Mouse (Mus musculus) liver, embryonic 15.5 days (tissue): ENCODE results near the gene Sdsl. TPM values are rescaled to one million over a fixed set of nuclear protein-coding genes. Genes with fewer than 3 reads are reported as not detected.

Experiments used
- ATAC-seq: fragments of 200-750 bp; cut with Nextera tagmentation; 2 replicates; pipeline ENCODE4 v1.8.0; 2017; ENCODE audit warnings: moderate number of reproducible peaks, mild to moderate bottlenecking, moderate library complexity; ENCODE audit not compliant: insufficient read depth
- H3K27ac ChIP-seq: fragments of 300-500 bp; sonication (generic); replicated peaks from 2 replicates; pipeline ENCODE4 v1.5.1; 2015; ENCODE audit warnings: mild to moderate bottlenecking, inconsistent platforms
- H3K27me3 ChIP-seq: fragments of 300-500 bp; sonication (generic); 2 replicates; pipeline ENCODE4 v1.6.1; 2015; ENCODE audit warnings: mild to moderate bottlenecking, inconsistent platforms
- H3K36me3 ChIP-seq: fragments of 300-500 bp; sonication (generic); replicated peaks from 2 replicates; pipeline ENCODE4 v1.6.1; 2015; ENCODE audit warnings: moderate library complexity, mild to moderate bottlenecking, inconsistent platforms
- H3K4me1 ChIP-seq: fragments of 300-500 bp; sonication (generic); replicated peaks from 2 replicates; pipeline ENCODE4 v1.6.1; 2015; ENCODE audit warnings: inconsistent platforms
- H3K4me2 ChIP-seq: fragments of 300-500 bp; sonication (generic); 2 replicates; pipeline ENCODE4 v1.6.1; 2015; ENCODE audit warnings: moderate library complexity, mild to moderate bottlenecking, inconsistent platforms
- H3K4me3 ChIP-seq: fragments of 300-500 bp; sonication (generic); replicated peaks from 2 replicates; pipeline ENCODE4 v1.5.1; 2015; ENCODE audit warnings: mild to moderate bottlenecking, inconsistent platforms
- H3K9ac ChIP-seq: fragments of 300-500 bp; sonication (generic); 2 replicates; pipeline ENCODE4 v1.6.1; 2015; ENCODE audit warnings: moderate library complexity, mild to moderate bottlenecking, inconsistent platforms
- H3K9me3 ChIP-seq: fragments of 300-500 bp; sonication (generic); replicated peaks from 2 replicates; pipeline ENCODE4 v1.6.1; 2016; ENCODE audit warnings: inconsistent platforms
- WGBS: fragments of 180-500 bp; shearing (Covaris S2); methylation state at CpG from one replicate; pipeline ENCODE4 v1.1.7; 2015; ENCODE audit warnings: mixed read lengths; ENCODE audit not compliant: insufficient replicate concordance; 5-methylcytosine and 5-hydroxymethylcytosine counted together
- polyA plus RNA-seq: library from polyadenylated mRNA; unstranded; fragments of >200 nt; fragmentation: Nextera tagmentation; extraction: Ambion mirVana; gene quantifications from 2 replicates; pipeline ENCODE4 v1.2.1, GENCODE M21; 2015

The Sdsl gene
- polyA plus RNA-seq, 1 experiment from 2014 or later = 4.5 TPM

DNA sequence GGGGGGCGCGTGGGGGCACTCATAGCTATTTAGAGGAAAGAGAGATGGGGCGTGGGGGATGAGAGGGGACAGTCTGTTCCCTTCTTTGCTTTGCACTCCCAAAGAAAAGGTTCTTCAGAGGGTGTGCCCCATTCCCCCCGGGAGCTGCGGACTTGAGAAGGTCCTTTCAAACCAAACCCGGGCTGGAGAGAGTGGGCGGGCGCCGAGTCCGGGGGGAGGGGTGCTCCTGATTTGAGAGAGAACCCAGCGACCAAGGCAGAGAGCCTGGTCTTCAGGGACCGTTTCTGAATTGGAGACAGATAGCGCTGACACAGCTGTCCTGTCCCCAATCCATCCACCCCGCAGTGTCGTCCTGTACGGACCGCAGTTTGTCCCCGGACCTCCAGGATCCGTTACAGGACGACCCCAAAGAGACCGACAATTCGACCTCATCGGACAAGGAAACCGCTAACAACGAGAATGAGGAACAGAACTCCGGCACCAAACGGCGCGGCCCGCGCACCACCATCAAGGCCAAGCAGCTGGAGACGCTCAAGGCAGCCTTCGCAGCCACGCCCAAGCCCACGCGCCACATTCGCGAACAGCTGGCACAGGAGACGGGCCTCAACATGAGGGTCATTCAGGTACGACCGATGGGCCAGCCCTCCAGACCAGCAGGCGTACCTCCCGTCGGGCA lies 37.5 kb downstream of the Sdsl start:
- Histone ChIP-seq H3K9me3 (no peaks in the 10 kb centered on the region), H3K4me3 (no peak overlapping the region), H3K36me3 (no peaks in the 10 kb centered on the region), H3K4me2 (no peak overlapping the region), H3K4me1 (peaks cover 5% of the 10 kb centered on the region; the same call in 1 of the 2 replicates), H3K9ac (no peak overlapping the region), H3K27ac (no peak overlapping the region), H3K27me3 (peaks cover 99% of the 10 kb centered on the region)
- 2% methylated on average over 44 of the region's 44 CpGs for WGBS
- no peak for ATAC-seq

DNA sequence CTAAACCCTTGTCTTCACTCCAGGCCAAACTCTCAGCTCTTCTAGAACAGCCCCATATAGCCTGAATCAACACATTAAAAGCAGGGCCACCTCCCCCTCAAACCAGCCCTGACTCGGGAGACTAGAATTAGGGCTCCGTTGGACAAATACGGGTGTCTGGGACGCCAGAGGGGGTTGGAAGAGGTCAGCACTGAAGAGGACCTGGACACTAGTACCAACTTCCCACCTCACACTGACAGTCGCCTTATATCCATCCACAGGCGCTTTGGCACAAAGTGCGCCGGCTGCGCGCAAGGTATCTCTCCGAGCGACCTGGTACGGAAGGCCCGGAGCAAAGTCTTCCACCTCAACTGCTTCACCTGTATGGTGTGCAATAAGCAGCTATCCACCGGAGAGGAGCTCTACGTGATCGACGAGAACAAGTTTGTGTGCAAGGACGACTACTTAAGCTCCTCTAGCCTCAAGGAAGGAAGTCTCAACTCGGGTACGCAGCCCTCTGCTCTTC lies 38.3 kb downstream of the Sdsl start:
- WGBS = 3% methylated on average over 21 of the region's 21 CpGs
- H3K27me3 ChIP-seq = peaks cover 99% of the 10 kb centered on the region
- H3K27ac ChIP-seq = no peak overlapping the region
- no peak overlapping the region for H3K4me3 ChIP-seq
- H3K9ac ChIP-seq = no peak overlapping the region
- no peaks in the 10 kb centered on the region for H3K36me3 ChIP-seq
- no peak for ATAC-seq
- no peak overlapping the region for H3K4me2 ChIP-seq
- H3K9me3 ChIP-seq = no peaks in the 10 kb centered on the region
- H3K4me1 ChIP-seq = peaks cover 5% of the 10 kb centered on the region; the same call in 1 of the 2 replicates

DNA sequence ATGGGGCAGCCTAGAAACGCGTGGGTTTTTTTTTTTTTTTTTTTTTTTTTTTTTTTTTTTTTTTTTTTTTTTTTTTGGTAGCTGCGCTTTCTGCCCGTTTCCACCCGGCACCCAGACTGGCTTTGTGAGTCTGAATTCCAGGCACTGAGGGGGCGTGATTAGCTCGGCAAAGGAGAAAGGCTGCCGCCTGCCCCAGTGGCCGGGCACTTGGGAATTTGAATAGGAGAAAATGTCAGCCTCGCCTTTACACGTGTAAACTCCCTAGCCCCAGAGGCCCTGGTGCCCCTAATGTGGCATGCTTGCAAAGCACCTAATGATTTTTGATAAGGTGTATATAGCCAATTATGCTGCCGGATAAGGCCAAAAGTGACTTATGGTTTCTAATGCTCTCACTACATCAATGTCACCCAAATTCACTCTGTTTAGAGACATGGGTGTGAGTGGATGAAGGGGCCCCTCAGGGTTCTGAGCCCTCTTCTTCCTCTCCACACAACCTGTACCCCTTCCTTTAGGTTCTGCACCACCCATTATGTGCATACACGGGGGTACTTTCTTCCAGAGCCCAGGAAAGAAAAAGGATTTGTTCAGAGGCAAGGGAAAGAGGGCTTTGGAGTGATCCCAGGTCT lies 39.4 kb downstream of the Sdsl start:
- H3K9me3 ChIP-seq = no peaks in the 10 kb centered on the region
- H3K4me1 ChIP-seq = peaks cover 5% of the 10 kb centered on the region; the same call in 1 of the 2 replicates
- no peak overlapping the region for H3K9ac ChIP-seq
- ATAC-seq = no peak
- H3K36me3 ChIP-seq = no peaks in the 10 kb centered on the region
- H3K4me3 ChIP-seq = no peak overlapping the region
- no peak overlapping the region for H3K4me2 ChIP-seq
- 5% methylated on average over 13 of the region's 13 CpGs for WGBS
- peaks cover 98% of the 10 kb centered on the region for H3K27me3 ChIP-seq
- H3K27ac ChIP-seq = no peak overlapping the region

DNA sequence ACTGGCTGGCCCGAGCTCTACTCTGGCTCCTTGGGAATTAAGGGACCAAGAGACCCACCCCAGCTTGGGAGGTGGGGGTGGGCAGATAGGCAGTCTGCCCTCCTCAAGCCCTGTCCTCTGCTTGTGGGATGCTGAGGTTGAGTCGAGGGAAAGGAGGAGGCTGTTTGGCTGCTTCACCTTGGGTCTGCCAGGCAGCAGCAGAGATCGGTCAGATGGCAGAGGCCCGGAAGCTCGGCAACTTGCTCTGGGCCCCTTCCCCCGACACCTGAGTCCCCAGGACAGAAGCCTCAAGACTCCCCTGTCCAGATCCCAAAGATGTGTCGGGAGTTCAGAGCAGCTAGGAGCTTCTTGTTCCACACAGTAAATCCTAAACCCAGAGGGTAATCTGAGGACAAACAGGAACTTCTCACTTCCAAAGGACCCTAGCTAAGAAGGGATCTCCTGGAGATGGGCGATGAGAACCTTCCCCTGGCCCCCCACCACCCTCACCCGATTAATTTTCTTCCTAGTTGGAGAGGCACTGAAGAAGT lies 40.1 kb downstream of the Sdsl start:
- Histone ChIP-seq H3K27me3 (peaks cover 98% of the 10 kb centered on the region), H3K36me3 (no peaks in the 10 kb centered on the region), H3K9me3 (no peaks in the 10 kb centered on the region), H3K9ac (no peak overlapping the region), H3K4me3 (no peak overlapping the region), H3K4me2 (no peak overlapping the region), H3K27ac (no peak overlapping the region), H3K4me1 (peaks cover 5% of the 10 kb centered on the region; the same call in 1 of the 2 replicates)
- 2% methylated on average over 9 of the region's 9 CpGs for WGBS
- no peak for ATAC-seq

DNA sequence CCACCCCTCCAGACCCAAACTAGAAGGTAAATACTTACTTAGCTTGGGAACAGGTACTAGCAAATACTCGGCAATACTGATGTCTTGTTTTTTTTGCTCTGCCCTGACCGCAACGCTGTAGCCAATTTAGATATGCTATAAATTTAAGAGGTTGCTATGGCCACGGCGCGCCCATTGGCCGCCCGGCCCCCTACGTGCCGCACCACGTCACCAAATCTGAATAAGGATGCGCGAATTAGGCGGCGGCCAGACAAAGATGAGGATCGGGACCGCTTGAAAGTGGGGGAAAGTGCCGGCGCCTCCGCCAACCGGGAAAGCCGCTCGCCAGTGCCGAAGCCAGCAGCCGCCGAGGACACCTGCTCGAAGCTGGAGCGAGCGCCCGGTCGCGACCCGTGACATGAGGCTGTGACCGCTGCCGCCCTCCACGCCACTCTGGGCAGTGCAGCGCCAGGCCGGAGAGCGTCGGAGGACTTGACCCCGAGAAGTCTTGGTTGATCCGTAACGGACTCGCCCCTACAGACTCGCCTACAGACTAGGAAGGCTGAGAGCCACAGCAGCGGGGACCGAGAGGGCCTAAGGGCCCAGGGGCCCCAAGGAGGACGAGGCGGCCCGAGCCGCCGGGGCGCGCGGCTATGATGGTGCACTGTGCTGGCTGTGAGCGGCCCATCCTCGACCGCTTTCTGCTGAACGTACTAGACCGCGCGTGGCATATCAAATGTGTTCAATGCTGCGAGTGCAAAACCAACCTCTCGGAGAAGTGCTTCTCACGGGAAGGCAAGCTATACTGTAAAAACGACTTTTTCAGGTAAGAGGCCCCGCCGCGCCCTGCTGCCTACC lies 40.7 kb downstream of the Sdsl start, which contains the start of gene Lhx5:
Lhx5 (plus strand) TSS at position 51 of the 837 bp plus-strand sequence.
- Histone ChIP-seq H3K27ac (no peak within 1 kb of the TSS), H3K4me2 (no peak within 1 kb of the TSS), H3K4me1 (peaks cover 5% of the 10 kb centered on the region; the same call in 1 of the 2 replicates), H3K4me3 (no peak within 1 kb of the TSS), H3K36me3 (no peaks in the 10 kb centered on the region), H3K9me3 (no peaks in the 10 kb centered on the region), H3K9ac (no peak within 1 kb of the TSS), H3K27me3 (peaks cover 98% of the 10 kb centered on the region)
- 3% methylated on average over 69 of the region's 69 CpGs for WGBS
- ATAC-seq = no peak

- H3K4me2 ChIP-seq = no peak overlapping the region
- no peak overlapping the region for H3K27ac ChIP-seq
- H3K4me1 ChIP-seq = peaks cover 1% of the 10 kb centered on the region; the same call in 1 of the 2 replicates
- 3% methylated on average over 30 of the region's 30 CpGs for WGBS
- no peaks in the 10 kb centered on the region for H3K9me3 ChIP-seq
- no peaks in the 10 kb centered on the region for H3K36me3 ChIP-seq
- ATAC-seq = no peak
- H3K27me3 ChIP-seq = peaks cover 98% of the 10 kb centered on the region
- no peak overlapping the region for H3K9ac ChIP-seq
- no peak overlapping the region for H3K4me3 ChIP-seq
Observed at GRCm38 (mm10) chr5:120431001-120431583, 41.5 kb downstream of the Sdsl start.

GRCm38 (mm10) chr5:120429692-120430091 lies 42.9 kb downstream of the Sdsl start:
- Histone ChIP-seq H3K27ac (no peak overlapping the region), H3K9me3 (no peaks in the 10 kb centered on the region), H3K36me3 (no peaks in the 10 kb centered on the region), H3K27me3 (peaks cover 98% of the 10 kb centered on the region), H3K4me2 (no peak overlapping the region), H3K9ac (no peak overlapping the region), H3K4me3 (no peak overlapping the region), H3K4me1 (no peaks in the 10 kb centered on the region)
- no peak for ATAC-seq
- WGBS = 2% methylated on average over 6 of the region's 6 CpGs

- Histone ChIP-seq H3K9me3 (no peaks in the 10 kb centered on the region), H3K4me1 (no peaks in the 10 kb centered on the region), H3K36me3 (no peaks in the 10 kb centered on the region), H3K4me2 (no peak overlapping the region), H3K9ac (no peak overlapping the region), H3K27me3 (peaks cover 98% of the 10 kb centered on the region), H3K27ac (no peak overlapping the region), H3K4me3 (no peak overlapping the region)
- WGBS = 3% methylated on average over 6 of the region's 6 CpGs
- no peak for ATAC-seq
Observed at GRCm38 (mm10) chr5:120428990-120429389, 43.6 kb downstream of the Sdsl start.

DNA sequence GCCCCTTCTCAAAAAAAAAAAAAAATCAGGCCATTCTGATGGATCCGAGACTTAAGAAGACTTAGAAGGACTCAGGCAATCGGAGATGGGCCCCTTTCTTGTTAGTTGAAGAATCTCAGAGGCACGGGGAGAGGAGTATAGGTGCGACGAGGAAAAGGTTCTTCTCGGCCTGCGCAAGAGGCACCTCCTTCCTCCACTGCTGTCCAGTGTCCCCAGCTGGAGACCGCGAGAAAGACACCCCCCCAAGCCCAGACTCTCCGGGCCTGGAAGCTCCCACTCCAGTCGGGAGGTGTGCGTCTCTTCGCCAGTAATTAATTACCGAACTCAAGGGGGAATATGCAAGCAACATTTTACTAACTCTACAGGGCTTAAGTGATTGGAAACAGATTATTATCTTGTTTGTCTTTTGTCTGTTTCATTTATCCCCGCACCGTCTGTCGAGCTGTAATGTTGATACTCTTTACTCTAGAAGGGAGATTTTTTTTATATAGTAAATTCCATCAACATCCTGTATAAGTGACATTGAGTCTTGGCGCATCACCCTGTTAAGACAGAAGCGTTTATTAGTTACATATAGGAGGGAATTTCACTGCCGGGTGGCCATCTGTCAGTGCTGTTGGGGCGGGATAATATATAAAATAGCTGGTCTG lies 44.3 kb downstream of the Sdsl start:
- H3K4me2 ChIP-seq = no peak overlapping the region
- no peaks in the 10 kb centered on the region for H3K9me3 ChIP-seq
- H3K36me3 ChIP-seq = no peaks in the 10 kb centered on the region
- H3K9ac ChIP-seq = no peak overlapping the region
- no peak for ATAC-seq
- H3K27ac ChIP-seq = no peak overlapping the region
- H3K4me3 ChIP-seq = no peak overlapping the region
- 2% methylated on average over 21 of the region's 21 CpGs for WGBS
- H3K4me1 ChIP-seq = no peaks in the 10 kb centered on the region
- peaks cover 98% of the 10 kb centered on the region for H3K27me3 ChIP-seq

DNA sequence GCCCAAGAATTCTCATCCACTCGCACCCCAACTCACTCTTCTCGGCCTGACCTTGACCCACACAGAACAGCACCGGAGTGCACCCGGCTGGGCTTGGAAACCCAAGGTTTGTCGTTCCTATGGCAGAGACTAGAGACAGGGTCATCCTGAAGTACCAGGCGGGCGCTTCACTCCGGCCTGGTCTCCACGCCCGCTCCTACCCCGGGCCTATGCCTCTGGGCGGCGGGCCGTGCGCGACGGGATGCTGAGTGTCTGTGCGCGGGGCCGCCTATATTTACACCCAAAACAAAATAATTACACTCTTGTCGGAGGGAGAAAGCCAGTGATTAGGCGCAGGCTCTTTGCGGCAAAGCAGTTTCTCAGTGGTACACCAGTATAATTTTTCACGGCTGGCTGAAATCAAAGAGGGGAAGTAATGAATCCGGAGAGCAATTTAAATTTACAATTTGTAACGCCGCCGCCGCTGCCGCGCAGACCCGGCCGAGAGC lies 45.1 kb downstream of the Sdsl start:
- H3K9me3 ChIP-seq = no peaks in the 10 kb centered on the region
- H3K9ac ChIP-seq = no peak overlapping the region
- H3K4me1 ChIP-seq = no peaks in the 10 kb centered on the region
- WGBS = 2% methylated on average over 33 of the region's 33 CpGs
- H3K4me2 ChIP-seq = no peak overlapping the region
- H3K4me3 ChIP-seq = no peak overlapping the region
- no peak for ATAC-seq
- no peaks in the 10 kb centered on the region for H3K36me3 ChIP-seq
- H3K27me3 ChIP-seq = peaks cover 98% of the 10 kb centered on the region
- H3K27ac ChIP-seq = no peak overlapping the region
